Mouse (Mus musculus) subcutaneous adipose tissue, adult 2 months (tissue): Measurements from ENCODE around the gene Uba52. TPM values are rescaled to one million over a fixed set of nuclear protein-coding genes. Genes with fewer than 3 reads are reported as not detected.

Experiments
- polyA plus RNA-seq: library from polyadenylated mRNA; depleted of rRNA; stranded (reverse); fragments of >200 nt; gene quantifications from 2 replicates; pipeline ENCODE4 v1.2.3, GENCODE M21; 2012; ENCODE audit warnings: low replicate concordance; rRNA removed

The Uba52 gene
- polyA plus RNA-seq = 477 and 704 TPM in 2 replicates

GRCm38 (mm10) chr8:70510228-70510915 lies at the start of gene Uba52:
TSS of gene Uba52 (minus strand) at chr8:70510801.

GRCm38 (mm10) chr8:70539077-70539813 lies 28.6 kb upstream of the Uba52 start, which contains the start of gene Ell:
TSS of gene Ell (plus strand) at chr8:70539457.

GRCm38 (mm10) chr8:70527512-70528181 lies 17.0 kb upstream of the Uba52 start, which contains the start of the genes Fkbp8 and Kxd1:
TSS of gene Fkbp8 (plus strand) at chr8:70527724.
TSS of gene Kxd1 (minus strand) at chr8:70527956.

GRCm38 (mm10) chr8:70506328-70507026 lies 4.1 kb downstream of the Uba52 start, which contains the start of gene Rex1bd:
TSS of gene Rex1bd (minus strand) at chr8:70506752.

GRCm38 (mm10) chr8:70492664-70493640 lies 17.6 kb downstream of the Uba52 start, which contains the start of gene Crlf1:
TSS of gene Crlf1 (plus strand) at chr8:70493158.

GRCm38 (mm10) chr8:70486941-70487520 lies 23.6 kb downstream of the Uba52 start, which contains the start of gene Tmem59l:
TSS of gene Tmem59l (minus strand) at chr8:70487358.

GRCm38 (mm10) chr8:70476333-70477268 lies 34.0 kb downstream of the Uba52 start, which contains the start of gene Klhl26:
TSS of gene Klhl26 (minus strand) at chr8:70476968.

Other genes starting within 250 kb of the Uba52 start
- 41.4 and 54.4 TPM in 2 replicates for gene Homer3, start 228.0 kb downstream of the Uba52 start, polyA plus RNA-seq
- 39.0 and 64.2 TPM in 2 replicates for gene Ddx49, start 208.3 kb downstream of the Uba52 start, polyA plus RNA-seq
- gene Cope, start 208.3 kb downstream of the Uba52 start, polyA plus RNA-seq = 327 and 352 TPM in 2 replicates
- gene Cers1, start 195.0 kb downstream of the Uba52 start, polyA plus RNA-seq = 1.3 and 8.5 TPM in 2 replicates
- gene Gdf1, start 181.0 kb downstream of the Uba52 start, polyA plus RNA-seq = 0.53 and 1.3 TPM in 2 replicates
- gene Upf1, start 157.5 kb downstream of the Uba52 start, polyA plus RNA-seq = 24.6 and 43.5 TPM in 2 replicates
- 1.2 TPM in 2 replicates for gene Comp, start 137.2 kb downstream of the Uba52 start, polyA plus RNA-seq
- gene Crtc1, start 71.2 kb downstream of the Uba52 start, polyA plus RNA-seq = 13.5 and 36.3 TPM in 2 replicates
- 34.4 and 65.1 TPM in 2 replicates for gene Klhl26, start 33.8 kb downstream of the Uba52 start, polyA plus RNA-seq
- gene Tmem59l, start 23.4 kb downstream of the Uba52 start, polyA plus RNA-seq = 7.8 TPM in 1 of 2 replicates, not detected in the other
- gene Crlf1, start 17.6 kb downstream of the Uba52 start, polyA plus RNA-seq = 2.6 and 5.6 TPM in 2 replicates
- 210 and 310 TPM in 2 replicates for gene Rex1bd, start 4.0 kb downstream of the Uba52 start, polyA plus RNA-seq
- gene Fkbp8, start 16.9 kb upstream of the Uba52 start, polyA plus RNA-seq = 427 and 435 TPM in 2 replicates
- gene Kxd1, start 17.2 kb upstream of the Uba52 start, polyA plus RNA-seq = 103 and 119 TPM in 2 replicates
- 20.7 and 31.8 TPM in 2 replicates for gene Ell, start 28.7 kb upstream of the Uba52 start, polyA plus RNA-seq
- gene Isyna1, start 83.6 kb upstream of the Uba52 start, polyA plus RNA-seq = 69.7 and 218 TPM in 2 replicates
- gene Ssbp4, start 98.1 kb upstream of the Uba52 start, polyA plus RNA-seq = 125 and 281 TPM in 2 replicates
- gene Lrrc25, start 105.4 kb upstream of the Uba52 start, polyA plus RNA-seq = 10.8 and 19.8 TPM in 2 replicates
- 1.6 and 3.3 TPM in 2 replicates for gene Gdf15, start 121.7 kb upstream of the Uba52 start, polyA plus RNA-seq
- 37.1 and 48.1 TPM in 2 replicates for gene Pgpep1, start 149.6 kb upstream of the Uba52 start, polyA plus RNA-seq
- gene Lsm4, start 162.4 kb upstream of the Uba52 start, polyA plus RNA-seq = 50.4 and 106 TPM in 2 replicates
- 135 and 458 TPM in 2 replicates for gene Jund, start 188.1 kb upstream of the Uba52 start, polyA plus RNA-seq
- gene Iqcn, start 192.7 kb upstream of the Uba52 start, polyA plus RNA-seq = 0.03 TPM in 1 of 2 replicates, not detected in the other
- 0.13 TPM in 1 of 2 replicates, not detected in the other for gene Gm3336, start 207.7 kb upstream of the Uba52 start, polyA plus RNA-seq
- 6.5 and 17.1 TPM in 2 replicates for gene Pde4c, start 212.9 kb upstream of the Uba52 start, polyA plus RNA-seq
- gene Rab3a, start 243.9 kb upstream of the Uba52 start, polyA plus RNA-seq = 34.5 and 43.4 TPM in 2 replicates